Mouse (Mus musculus): ENCODE results near the gene Tesmin. TPM values are rescaled to one million over a fixed set of nuclear protein-coding genes. Genes with fewer than 3 reads are reported as not detected.

Tesmin gene
- total RNA-seq, 2 experiments from 2014 or later: 0.14 TPM; not detected in 1

DNA sequence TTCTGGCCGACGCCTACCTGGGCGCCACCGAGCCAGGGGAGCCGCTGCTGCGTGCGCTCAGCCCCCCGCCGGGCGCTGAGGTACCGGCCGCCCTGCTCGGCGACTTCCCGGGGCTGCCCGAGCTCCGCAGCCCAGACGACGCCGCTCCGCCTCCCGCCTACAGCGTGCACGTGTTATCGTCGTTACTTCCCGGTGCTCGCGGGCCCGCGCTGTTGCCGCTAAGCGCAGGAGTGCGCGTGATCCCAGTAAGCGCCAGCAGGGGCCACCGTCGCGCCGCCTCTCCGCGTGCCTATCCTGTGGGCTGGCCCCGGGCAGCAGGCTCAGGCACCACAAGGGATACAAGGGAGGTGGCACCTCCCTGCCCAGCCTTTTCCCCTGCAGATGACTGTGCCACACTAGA is 432 bp downstream of the Tesmin start:
- peak; percentile 83 to 85 for DNase-seq (ENCODE audit: low spot score in 2 of 2)

DNA sequence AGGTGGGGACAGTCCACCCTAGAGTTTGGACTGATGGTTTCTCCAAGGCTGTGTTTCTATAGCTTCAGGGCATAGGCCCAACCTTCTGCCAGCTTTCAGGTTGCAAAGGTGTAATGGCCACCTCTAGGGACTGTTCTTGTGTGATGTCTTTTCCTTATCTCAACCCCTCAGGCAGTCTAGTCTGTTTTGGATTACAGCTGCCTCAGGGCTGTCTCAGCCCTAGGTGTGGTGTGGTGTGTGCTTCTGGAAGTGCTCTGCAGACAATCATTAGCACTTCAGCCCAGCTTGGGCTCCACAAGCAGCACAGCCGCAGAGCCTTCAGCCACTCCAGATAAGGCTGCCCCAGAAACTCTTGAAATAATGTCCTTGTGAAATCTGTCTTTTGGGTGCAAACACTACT is 3.7 kb downstream of the Tesmin start:
- no peak for DNase-seq (ENCODE audit: low spot score in 2 of 2)

DNA sequence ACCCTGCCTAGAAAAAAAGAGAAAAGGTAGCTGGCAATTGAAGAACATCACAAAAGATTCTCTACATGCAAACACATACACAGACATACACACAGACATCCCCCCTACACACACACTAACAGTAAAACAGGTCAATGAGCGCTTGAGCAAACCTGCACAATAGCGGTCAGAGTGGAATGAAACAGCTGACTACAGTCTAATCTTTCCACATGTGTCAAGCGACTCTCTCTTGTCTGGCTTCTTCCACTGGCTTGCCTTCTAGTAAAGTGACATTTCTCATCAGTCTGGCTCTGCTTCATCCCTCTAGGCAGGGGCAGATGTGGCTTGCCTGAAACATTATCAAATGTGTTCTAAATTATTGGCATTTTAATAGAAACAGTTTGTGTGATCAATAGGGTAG is 5.6 kb downstream of the Tesmin start:
- no peak for DNase-seq (ENCODE audit: low spot score in 2 of 2)

DNA sequence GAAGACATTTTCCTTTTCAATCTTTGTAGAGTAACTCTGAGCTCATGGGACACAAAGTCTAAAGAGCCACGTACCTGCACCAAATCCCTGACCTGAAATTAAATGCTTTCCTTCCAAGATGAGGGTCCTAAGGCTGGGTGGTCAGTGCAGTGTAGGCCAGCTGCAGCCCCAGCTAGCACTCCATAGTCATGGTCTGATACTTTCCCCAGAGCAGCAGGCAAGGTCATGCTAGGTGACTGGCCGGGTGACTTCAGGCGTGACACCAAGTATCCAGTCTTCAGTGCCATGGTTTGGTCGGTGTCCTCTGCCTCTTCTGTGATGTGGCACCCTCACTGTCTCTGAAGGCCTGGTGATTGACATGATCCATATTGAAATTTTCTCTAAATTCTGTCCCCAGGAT is 11.4 kb downstream of the Tesmin start:
- no peak for DNase-seq (ENCODE audit: low spot score in 2 of 2)

DNA sequence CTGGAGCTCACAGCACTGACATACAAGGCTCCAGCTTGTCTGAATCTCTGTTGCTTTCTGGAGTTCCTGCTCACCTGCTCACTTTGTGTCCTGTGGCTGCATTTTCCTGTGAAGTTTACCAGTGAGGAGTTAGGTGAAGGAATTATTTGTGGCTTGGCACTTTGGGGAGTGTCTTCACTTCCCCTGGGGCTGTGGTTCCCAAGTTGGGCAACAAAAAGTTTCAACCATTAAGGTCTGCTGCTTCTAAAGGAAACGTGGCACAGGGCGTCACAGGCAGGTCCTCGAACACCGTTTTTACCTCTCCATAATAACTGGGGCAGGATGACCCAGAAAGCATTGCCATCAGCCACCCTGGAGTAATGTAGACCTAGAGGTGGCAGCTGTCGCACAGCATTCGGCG is 12.8 kb downstream of the Tesmin start:
- no peak for DNase-seq (ENCODE audit: low spot score in 2 of 2)

DNA sequence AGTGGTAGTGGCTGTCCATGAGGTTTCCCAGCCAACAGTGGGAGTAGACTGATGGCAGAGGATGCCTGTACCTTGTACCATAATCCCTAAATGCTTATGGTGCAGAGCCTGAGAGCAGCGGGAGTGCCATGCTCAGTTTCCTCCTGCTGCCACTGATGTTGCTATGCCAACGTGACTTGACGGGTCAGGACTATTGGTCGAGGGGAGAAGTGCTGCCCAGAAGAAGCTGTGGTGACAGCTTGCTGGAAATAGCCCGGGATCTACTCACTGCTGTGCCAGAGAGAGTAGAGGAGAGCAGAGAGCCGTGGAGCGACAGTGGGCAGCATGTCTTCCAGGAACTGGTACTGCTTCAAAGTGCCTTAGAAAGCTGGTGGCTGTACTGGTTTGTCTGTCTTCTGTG is 13.3 kb downstream of the Tesmin start:
- DNase-seq (ENCODE audit: low spot score in 2 of 2): no peak

DNA sequence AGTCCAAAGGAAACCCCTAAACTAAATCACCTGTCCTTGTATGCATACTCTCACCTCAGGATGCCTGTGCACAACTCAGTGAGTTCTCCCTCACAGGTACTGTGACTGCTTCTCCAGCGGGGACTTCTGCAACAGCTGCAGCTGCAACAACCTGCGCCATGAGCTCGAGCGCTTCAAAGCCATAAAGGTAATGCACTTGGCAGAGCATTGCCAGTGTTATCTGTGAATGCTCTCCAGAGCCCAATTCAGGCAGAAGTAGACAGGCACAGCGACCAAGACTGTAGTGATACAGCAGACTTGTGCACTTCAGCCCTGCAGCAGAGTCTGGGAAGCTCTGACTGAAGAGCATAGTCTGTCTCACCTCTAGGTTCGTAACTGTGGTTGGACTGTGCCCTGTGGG is 13.7 kb downstream of the Tesmin start:
- DNase-seq (ENCODE audit: low spot score in 2 of 2): no peak

DNA sequence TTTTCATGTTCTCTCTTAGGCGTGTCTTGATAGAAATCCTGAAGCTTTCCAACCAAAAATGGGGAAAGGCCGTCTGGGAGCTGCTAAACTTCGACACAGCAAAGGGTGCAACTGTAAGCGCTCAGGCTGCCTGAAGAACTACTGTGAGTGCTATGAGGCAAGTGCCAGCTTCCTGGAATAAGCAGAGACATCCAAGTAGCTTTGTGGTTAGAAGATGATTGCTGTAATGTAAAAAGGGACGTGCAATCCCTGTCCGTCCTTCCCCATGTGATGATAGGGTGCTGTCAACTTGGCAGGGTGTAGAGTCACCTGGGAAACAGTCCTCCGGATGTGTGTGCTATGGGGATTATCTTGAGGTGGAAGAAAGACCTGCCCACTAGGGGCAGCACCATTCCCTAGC is 15.4 kb downstream of the Tesmin start:
- DNase-seq (ENCODE audit: low spot score in 2 of 2): no peak

DNA sequence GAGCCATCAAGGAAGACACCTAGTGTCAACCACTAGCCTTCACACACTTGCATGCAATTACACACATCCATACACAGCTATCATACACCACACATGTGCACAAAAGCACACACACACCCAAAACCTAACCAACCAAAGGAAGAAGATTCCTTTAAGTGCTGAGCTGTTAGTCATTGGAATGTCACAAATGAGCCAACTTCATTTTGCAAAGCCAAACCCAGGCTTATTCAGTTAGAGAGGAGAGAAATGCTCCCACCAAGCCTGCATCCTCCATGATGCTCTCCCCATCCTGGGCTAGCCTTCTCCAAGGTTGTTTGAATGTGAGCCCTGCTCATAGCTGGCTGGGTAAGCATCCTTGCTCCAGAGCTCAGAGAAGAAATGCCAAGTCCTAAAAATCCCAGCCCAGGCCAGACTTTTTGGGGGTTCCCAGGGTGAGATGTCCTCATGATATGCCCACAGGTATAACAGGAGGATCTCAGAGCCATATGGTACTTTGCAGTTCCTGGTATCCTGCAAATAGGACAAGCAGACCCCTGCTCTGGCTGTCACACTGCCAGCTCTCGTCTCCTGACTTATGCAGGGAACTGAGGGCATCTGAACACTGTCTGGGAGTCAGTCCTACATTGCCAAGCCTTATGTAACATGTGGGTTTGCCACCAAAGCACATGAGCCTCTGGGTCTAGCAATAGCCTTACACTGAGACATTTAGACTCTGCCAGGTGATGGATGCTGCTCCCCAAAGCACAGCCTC is 17.0 kb downstream of the Tesmin start:
- DNase-seq (ENCODE audit: low spot score in 2 of 2): no peak

DNA sequence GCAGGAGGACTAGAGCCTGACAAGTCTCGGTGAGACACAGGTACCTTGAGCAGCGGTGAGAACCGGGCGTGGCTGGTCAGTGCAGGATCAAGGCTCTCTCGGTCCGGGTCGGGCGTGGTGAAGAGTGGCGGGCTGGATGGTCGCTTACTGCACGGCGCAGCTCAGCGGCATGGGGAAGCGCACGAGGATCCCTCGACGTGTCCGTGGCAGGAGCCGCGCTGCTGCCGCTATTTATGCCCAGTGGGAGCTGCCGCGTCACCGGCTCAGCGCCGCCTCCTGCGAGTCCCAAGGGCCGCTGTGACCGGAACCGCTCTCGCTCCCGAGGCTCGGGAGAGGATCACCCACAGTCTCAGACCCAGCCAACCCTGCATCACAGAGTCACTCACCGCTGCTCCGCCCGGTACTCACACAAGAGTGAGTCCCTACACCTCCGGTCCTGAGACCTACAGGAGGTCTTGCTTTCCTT is 25.6 kb downstream of the Tesmin start, which contains the start of gene Gal:
Gal (minus strand) TSS at position 277 of the 466 bp plus-strand sequence.
- DNase-seq (ENCODE audit: low spot score in 2 of 2): peak in 1 of 2 experiments; percentile 8

DNA sequence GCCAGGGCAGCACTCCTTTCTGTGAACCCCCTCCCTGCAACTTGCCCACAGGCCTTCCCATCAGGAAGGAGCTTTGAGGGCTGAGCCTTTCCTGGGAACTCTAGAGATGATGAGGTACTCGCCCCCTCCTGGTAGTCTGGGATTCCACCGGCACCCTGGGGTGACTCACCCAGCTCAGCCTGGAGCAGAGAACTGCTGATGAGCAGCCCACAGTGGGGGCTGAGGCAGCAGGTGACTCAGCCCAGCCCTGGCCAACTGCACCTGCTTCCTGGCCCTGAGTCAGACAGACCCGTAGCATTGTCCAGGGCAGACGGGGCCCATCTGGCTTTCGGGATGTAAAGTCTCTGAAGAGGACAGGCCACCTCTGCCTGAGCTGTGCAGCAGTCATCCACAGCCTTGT is 30.6 kb downstream of the Tesmin start:
- DNase-seq (ENCODE audit: low spot score in 2 of 2): peak; percentile 51 to 61

DNA sequence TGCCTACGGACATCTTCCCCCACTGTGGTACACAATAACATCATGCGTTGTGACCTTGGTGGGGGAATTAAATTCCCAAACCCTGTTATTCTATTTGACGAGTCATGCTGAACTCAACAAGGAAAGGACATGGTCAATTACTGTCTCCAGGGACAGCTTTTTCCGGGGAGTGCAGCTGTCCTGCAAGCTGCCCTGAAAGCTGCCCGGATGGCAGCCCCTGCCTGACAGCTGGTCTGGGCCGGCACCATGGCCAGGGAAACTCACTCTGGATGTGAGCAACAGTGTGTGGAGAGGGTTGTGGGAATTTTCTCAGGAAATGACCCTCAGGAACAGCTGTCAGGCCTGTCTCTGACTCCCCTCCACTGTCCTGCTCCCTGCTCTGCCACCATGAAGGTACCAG is 33.8 kb downstream of the Tesmin start:
- no peak for DNase-seq (ENCODE audit: low spot score in 2 of 2)

DNA sequence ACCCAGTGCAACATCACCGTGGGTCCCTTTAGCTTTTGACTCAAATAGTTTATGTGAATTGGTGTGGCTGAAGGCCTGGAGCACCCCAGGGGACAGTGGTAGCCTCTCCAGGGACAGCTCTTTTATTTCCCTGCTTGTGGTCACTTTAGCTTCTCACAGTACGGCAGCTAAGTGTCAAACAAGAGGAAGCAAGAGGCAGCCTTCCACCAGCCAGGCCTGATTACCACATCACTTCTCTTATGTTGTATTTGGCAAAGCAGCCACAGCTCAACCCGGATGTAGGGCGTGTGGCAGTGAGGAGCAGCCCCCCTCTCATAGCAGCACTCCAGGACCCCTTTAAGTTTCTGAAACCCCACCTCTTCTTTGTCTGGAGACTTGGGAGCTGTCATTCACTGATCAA is 34.3 kb downstream of the Tesmin start:
- no peak for DNase-seq (ENCODE audit: low spot score in 2 of 2)

DNA sequence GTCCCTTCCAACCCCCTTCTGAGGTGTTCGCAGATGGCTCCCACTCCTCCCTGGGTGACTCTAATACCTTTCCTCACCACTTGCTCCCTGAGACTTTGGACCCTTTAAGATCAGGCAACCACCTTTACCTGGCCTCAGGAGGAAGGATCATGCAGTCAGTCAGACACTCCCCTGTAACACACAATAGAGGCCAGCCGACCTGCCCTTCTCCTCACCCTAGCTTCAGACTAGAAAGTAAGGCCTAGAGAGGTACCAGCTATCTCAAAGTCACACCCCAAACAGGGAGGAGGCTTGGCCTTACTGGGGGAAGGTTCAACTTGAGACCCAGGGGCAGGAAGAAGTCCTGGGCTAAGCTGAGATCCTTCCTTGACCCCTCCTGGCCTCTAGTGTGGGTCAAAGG is 35.6 kb downstream of the Tesmin start:
- DNase-seq (ENCODE audit: low spot score in 2 of 2): no peak

DNA sequence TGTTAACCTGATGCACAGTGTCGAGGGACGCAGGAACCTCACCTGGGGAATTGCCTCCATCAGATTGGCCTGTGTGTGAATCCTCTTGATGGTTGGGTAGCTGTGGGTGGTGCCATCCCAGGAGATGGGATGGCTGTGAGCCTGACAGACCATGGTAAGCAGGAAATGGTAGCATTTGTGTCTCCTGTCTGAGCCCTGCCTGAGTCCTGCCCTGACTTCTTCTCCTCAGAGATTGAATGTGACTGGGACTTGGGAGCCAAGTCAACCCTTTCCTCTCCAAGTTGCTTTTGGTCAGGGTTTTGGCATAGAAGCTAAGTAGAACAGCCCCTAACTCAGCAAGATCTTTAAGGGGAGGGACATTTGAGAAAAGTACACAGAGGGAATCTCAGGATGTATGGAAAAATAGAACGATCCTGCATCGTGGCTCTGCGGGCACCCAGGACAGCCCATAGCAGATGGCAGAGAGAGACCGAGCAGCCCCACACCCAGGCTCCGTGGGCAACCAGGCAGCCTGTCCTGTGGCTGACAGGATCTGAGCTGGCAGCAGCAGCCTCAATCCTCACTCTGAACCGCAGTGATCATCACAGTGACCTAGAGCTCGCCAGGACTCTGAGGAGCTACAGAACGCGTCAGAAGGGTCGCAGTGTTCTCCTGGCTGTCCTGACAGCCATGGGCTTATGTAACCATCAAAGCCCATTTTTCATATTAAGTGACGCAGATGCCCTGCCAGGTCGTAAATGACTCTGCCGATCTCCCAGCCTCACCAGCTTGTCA is 39.6 kb downstream of the Tesmin start:
- no peak for DNase-seq (ENCODE audit: low spot score in 2 of 2)

DNA sequence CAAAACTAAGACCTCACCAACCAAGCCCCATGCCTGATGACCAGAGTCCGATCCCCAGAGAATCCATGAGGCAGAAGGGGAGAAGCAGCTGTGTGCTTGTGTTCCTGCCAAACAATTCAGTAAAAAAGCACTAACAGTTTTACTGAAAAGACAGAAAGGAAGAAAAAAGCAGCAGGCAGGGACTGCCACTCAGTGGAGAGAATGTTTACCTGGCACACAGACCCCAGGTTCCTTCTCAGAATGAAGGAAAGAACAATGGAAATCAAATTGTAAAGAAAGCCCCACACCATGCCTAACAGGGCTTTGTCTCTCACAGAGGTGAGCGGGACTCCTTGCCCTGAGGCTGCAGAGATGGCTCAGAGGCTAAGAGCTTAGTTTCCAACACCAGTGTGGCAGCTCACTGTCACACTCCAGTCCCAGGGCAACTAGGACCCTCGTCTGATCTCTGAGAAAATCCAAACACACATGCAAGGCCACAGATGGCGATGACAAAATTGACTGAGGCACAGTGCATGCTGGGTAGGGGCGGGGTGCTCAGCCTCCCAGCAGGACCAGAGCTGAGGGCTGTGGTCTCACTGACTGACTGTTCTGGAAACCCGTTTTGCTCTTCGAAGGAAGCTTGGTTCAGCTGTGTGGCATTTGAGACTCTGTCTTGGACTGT is 40.6 kb downstream of the Tesmin start:
- DNase-seq (ENCODE audit: low spot score in 2 of 2): no peak

DNA sequence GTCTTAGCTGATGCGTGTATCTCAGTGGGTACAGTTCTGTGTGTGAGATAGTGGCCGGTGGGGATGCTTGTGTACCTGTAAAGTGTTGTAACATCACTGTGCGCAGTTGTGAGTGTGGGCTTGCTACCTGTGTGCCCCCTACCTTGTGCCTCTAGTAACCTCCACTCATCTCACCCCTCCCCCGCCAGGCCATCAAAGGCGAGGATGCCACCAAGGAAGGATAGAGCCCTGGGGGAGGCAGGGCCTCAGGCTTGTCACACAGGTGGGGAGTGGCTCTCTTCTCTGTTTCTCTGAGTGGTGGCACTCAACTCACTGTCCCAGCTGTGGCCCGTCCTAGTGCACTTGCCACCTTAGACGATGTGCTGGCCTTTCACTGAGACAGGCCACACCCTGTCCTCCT is 42.4 kb downstream of the Tesmin start:
- no peak for DNase-seq (ENCODE audit: low spot score in 2 of 2)

DNA sequence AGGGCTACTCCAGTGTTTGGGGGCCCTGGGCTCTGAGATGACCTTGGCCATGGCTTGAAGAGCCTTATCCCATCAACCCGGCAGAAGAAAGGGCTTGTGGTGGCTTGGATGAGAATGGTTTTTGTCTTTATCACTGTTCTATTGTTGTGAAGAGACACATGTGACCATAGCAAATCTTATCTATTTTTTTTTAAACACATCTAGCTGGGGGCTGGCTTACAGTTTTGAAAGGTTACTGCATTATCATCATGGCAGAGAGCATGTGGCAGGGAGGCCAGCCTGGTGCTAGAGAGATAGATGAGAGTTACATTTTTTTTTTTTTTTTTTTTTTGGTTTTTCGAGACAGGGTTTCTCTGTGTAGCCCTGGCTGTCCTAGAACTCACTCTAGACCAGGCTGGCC is 43.3 kb downstream of the Tesmin start:
- no peak for DNase-seq (ENCODE audit: low spot score in 2 of 2)

DNA sequence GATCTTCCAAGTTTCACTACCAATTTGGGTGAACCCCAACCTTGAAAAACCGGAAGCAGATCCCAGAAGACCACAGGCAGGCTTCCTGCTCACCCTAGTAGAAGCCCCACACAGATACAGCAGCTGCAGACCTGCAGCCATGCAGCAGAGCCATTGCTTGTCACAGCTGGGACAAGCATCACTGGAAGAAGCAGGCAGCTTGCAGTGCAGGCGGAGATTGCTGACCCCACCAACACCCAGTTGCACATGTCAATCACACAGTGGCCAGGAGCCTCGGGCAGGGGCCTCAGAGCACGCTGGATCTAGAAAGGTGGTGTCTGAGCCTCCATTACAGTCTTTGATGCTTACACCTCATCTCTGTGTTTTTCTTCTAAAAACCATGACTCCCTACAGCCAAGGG is 45.5 kb downstream of the Tesmin start:
- no peak for DNase-seq (ENCODE audit: low spot score in 2 of 2)

DNA sequence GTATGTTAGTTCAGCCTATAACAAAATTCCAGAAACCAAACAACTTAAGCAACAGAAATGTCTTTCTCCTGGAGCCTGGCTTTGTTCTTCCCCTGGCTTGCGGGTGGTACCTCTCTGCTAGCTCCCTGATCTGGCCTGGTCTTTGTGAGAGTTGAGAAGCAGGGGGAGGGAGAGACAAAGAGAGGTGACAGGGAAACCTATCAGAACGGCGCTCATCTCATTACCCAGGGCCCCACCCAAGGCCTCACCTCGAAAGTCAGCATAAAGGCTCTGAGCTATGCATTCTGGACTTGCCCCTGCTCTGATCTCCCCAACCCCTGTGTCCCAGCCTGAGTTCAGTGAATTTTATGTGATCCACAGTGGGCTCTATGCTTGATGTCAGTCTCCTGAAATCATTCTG is 46.0 kb downstream of the Tesmin start:
- DNase-seq (ENCODE audit: low spot score in 2 of 2): no peak

DNA sequence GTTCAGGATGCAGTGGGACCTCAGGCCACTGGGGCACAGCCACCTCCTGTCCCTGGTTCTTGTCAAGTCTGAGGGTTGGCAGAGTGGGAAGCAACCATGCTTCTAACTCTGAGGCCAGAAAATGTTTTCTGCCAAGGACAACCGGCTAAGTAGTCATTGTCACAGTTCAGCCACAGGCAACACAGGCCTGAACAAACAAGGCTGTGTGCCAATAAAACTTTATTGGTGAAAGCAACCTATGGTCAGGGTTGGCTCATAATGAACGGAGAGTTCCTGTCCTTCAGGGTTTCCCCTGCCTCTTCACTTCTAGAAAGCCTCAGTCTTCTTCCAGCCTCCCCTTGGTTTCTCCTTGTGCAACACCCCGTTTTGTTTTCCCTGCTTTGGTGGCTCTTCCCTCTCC is 47.2 kb downstream of the Tesmin start:
- no peak for DNase-seq (ENCODE audit: low spot score in 2 of 2)

DNA sequence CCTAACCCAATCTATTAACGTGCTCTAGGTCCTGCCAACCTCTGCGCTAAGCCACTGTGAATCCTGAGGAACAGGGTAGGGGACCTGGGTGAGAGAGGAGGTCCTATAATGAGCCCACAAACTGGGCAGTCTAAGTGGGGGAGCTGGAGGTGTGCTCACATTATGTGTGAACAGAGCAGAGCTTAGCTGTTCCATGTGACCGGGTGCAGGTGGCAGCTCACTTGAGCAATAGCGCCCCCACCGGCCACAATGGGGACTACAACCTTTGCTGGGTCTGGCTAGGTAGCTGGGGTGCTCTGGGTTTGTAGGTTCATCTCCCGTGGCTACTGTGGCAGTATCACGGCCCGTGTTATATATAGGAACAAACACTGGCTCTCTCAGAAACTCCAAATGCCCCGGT is 48.2 kb downstream of the Tesmin start:
- no peak for DNase-seq (ENCODE audit: low spot score in 2 of 2)
